Mouse (Mus musculus) R1 (cell line): ENCODE measurements around the gene Gm20388.

Experiments used
- DNase-seq: peaks from one replicate; pipeline ENCODE4 v3.0.0-alpha.2; 2018; ENCODE audit warnings: low read depth, low spot score

Gene Gm20388

DNA sequence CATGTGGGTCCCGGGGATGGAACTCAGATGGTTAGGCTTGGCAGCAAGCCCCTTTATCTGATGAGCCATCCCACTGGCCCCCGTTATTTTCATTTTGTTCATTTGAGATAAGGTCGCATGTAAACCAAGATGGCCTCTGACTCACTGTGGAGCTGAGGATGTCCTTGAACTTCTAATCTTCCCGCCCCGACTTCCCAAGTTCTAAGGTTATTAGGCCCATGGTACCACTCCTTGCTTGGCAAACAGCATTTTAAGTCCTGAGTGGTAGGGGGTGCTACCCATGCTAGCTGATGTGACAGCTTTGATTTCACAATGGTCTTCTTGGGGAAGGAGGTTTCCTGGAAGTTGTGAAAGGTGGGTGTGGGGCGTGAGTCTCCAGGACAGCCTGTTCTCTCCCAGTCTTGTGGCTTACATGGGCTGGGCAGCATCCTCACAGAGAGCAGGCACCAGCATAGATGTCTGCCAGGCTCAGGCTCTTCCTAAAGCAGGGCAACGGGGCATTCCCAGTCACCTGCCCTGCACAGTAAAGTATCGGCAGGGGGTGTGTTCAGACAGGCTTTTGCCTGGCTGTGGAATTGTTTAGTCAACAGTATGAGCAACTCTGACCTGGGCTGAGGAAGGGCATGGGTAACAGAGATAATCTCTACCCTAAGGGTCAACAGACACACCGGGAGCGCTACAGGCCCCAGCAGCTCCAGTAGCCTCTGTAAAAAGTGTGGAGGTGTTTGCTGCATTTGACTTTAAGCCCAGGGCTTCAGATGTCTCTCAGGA, 132.1 kb downstream of the Gm20388 start:
- no peak for DNase-seq

DNA sequence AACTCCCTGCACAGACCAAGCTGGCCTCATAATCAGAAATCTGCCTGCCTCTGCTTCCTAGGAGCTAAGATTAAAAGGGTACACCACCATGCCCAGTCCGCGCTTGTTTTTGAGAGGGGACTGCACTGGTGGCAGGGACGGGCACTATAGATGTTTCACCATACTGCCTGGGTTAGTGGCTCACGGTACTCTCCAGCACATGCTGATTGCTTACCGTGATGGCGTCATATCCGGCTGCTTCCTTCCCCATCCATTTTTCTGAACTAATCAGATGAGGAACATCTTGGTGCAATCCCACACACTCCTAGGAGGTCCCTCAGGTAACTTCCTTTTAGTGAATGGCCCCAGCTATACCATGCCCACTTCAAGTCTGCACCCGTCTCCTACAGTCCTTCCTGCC, 134.3 kb downstream of the Gm20388 start:
- no peak for DNase-seq

DNA sequence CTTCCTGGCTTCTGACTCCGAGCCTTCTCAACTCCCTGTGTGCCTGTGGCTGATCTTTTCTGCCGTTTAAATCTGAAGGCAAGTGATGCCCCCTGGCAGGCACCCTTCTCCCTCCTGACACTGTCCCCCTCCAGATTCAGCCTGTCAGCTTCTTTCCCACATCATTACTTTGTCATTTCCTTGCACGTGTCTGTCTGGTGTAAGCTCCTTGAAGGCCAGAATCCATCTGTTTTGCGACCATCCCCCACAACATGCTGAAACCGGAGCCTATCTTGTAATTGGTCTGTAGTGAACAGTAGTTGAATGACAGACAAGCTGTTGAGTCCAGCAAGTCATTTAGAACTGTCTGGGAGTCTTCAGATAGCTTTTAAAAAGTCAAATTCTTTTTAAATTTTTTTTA, 134.8 kb downstream of the Gm20388 start:
- DNase-seq = no peak

DNA sequence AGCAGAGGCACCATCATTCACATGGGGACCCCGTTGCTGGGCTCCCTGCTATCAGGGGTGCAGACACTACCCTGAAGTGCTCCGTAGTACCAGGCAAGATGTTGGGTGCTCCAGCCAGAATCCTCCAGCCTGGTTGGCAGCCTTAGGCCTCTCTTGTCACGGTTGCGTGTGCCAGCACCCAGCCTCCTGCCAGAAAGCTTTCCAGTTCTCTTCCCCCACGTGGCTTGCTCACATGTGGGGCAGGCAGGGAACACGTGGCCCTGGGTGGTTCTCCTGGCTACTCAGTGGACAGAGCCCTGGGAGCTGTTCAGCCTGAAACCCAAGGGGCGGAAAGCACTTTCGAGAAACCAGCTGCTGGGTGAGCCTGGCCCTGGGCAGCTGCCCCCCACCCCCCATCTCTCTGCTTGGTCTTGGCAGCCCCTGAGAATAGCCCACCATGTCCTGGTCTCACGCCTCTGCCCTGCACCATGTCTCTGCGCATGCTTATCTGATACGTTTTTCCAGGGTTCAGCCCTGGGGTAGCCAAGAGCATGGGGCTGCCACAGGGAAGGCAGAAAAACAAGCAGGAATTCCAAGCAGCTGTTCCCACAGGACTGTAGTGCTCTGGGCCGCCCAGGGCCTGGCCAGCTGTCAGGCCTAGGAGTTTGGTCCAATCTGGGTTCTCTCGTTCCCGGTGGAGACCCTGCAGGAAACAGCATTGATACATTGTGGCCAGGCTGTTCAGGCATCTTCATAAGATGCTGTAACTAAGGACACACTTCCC, 135.8 kb downstream of the Gm20388 start:
- no peak for DNase-seq

DNA sequence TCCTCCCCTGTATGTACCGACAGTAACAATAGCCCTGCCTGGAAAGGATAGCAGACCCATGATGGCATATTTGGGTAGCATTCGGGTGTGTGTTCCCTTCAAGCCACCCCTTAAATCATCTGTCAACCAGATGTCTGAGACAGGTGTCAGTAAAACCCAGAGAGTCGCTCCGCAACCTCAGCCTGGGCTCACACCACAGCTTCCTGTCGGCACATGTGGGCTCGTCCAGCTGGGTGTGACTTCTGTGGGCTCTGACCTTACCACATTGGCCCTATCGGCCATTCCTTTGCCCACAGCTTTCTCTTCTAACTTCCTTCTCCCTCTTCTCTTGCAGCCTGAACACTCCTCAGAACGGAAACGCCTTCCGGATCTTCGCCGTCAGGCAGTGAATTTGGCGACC, 139.3 kb downstream of the Gm20388 start:
- no peak for DNase-seq

DNA sequence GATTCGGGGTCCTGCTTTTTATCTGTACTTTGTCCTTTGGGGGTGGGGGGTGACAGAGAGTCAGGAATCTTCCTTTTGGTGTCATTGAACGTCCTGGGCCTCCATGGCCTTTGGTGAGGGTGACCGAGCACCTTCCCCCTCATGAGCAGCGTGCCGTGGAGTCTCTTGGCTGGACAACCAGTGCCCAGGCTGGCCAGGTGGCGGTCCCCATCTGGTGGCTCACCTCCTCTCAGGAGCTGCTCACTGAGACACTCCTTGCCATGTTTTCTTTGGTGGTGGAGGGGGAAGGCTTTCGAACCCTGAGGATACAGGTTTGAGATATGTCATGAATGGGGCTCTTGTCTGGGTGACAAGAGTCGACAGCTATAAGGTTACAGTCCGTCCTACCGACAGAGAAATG, 139.7 kb downstream of the Gm20388 start:
- no peak for DNase-seq

DNA sequence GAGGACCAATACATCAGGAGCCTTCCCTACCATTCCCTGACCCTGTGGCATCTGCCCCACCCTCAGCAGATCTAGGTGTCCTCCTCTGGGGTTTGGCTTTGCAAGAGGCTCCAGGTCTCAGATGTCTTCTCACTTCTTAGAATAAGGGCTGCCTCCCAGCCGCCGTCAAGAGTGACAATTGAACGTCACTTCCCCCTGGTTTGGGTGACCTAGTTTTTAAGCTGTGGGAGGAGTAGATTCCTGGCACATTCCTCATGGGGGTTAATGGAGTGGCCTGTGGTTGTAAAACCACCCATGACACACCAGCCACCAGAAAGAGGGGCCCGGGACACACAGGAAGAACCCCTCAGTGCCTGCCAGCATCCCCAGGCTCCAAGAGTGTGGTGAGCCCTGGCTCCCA, 140.4 kb downstream of the Gm20388 start:
- no peak for DNase-seq

DNA sequence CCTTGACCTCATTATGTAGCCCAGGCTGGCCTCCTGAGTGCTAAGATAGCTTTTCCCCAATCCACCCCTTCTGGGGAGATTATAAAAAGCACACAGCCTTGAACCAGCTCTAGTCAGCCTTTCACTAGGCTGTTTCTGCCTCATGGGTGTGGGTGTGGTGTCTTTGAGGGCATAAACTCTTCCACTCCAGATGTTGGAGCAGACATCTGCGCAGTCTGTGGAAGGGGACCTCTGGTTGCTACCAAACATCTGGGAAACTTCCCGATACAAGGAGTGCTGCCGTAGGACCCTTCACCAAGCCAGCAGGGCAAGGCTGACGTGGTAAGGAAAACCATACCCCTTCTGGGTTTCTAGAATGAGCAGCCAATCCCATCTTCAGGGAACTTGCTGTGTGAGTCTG, 141.3 kb downstream of the Gm20388 start:
- DNase-seq = no peak

DNA sequence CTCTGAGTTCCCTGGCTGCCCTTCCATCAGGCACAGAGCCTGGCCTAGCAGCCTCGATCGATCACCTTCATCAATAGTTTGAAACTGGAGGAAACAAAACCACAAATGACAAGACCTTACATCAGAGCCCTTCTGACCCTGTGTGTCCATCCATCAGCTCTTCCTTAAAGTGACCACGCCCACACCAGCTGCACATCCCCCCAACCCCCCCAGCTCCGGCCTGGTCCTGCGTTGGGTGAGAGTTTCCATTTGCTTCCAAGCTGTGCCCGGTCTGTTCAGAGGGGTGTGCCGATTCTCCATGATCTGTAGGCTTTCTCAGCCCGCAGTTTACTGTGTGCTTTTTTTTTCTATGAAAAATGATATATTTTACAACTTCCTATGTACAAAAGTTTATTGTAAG, 141.7 kb downstream of the Gm20388 start:
- no peak for DNase-seq

DNA sequence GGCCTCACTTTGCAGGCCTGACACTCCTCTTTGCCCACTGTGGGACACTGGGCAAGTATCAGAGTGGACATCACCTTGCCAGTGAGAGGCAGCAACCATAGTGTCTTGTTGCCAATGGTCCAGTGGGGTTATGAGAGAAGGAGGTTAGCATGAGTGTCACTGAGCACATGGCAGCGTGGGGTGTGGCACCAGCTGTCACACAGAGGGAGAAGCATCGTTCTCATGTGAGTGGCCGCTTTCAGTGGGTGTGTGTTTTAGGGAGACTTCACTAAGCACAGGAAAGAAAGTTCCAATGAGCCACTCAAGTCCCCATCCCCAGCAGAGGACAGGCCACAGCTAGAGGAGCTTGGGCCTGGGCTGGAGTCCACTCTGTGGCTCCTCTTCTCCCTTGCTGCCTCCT, 144.2 kb downstream of the Gm20388 start:
- DNase-seq = no peak

DNA sequence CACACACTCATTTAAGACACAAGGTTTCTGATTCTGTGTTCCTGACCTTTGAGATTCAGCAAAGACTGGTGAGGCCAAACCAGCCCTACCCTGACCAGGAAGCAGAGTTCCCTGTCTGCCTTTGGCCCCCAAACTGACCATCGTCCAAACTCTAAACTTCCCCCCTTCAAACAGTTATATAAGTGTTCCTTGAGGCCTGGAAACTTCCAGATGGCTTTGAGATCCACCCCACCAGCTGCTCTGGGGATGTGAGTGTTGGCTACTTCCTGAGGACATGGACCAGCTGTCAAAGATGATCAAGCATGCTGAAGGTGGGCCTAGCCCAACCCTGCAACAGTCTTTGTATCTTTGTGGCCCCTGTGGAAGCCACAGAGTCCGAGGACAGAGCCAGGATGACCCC, 146.4 kb downstream of the Gm20388 start:
- DNase-seq = no peak

DNA sequence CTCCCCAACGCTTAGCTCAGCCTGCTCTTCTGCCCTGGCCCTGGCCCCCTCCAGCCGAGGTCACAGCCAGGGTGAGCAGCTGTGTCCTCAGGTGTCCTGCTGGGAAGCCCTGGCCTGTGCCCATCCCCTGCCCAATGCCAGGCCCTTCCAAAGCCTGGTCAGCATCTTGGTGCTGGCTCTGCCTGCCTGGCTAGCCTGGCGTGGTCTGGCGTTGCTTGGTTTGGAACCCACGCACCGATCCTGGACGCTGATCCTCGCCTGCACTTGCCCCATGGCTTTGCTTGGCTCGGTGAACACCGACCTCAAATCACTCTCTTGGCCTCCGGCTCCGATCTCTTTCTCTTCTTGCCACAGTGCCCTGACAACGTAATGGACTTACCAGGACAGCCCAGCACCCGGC, 152.1 kb downstream of the Gm20388 start:
- DNase-seq = no peak

DNA sequence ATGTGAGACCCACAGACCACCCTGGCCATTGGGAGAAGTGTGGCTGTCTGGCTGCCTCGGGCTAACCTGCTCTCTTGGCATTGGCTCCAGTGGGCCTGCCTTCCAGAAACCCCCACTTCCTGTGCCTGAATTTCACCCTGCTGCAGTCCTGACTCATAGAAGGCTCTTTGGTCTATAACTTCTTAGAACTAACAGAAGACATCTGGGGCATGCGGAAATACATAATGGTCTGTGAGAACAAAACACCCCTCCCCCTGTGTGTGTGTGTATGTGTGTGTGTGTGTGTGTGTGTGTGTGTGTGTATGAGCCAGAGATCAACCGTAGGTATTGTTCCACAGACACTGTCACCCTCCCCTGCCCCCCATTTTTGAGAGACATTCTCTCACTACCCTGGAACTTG, 152.7 kb downstream of the Gm20388 start:
- no peak for DNase-seq

DNA sequence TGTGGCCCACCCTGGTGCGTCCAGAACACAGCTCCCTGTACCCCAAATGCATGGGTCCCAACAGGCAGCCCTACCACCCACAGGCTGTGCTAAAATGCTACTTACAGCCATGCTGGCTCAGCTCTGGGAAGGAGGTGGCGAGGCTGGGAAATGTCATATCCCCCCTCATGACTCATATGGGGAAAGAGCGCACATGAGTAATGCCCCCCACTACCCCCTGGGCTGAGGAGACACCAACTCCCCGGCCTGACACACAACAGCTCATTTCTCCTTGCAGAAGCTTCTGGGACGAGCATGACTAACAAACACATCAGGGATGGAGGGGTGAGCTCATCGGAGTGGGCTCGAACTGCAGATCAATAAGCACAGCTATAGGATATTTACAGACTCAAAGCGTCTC, 155.0 kb downstream of the Gm20388 start:
- DNase-seq = no peak

DNA sequence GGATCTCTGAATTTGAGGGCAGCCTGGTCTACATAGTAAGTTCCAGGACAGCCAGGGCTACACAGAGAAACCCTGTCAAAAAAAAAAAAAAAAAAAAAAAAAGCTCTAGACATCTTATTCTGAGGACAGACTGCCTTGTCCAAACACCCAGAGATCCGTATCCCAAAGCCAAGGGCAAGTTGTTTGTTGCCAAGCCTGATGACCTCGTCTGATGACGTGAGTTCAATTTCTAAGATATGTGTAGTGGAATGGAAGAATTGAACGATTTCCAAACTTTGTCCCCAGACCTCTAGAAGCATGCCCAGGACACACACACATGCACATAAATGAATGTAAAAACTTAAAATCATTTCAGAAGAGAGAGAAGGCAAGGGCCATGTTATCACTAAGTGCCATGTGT, 155.6 kb downstream of the Gm20388 start:
- no peak for DNase-seq

DNA sequence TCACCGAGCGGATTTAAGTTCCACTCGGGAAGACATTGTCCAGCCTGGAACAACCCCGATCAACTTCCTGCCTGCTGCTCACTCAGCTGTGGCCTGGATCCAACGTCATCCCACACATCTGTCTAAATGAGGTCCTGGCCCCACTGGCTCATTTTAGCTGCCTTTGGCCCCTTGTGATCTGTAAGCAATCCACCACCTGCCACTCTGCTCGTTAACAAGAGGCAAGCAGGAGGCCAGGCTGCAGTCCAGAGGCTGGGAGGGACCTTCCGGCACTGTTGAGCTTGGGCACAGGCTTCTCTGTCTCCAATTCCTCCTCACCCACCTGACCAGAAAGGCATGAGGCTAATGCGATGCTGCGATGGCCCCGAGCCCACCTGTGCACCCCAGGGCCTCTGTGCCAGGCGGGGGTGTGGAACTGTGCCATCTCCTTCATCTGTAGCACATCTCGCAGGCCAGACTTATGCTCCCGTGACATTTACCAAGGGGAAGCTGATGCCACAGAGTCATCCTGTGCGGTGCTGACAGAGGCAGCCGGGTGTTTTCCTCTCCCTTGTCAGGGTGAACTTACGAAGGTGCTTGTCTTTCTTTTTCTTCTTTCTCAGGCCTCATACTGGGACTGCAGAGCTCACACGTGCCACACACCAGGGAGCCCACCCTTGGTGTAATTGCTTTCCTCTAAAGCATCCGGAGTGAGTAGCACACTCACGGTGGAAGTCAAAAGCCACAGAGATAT, 157.5 kb downstream of the Gm20388 start:
- no peak for DNase-seq

DNA sequence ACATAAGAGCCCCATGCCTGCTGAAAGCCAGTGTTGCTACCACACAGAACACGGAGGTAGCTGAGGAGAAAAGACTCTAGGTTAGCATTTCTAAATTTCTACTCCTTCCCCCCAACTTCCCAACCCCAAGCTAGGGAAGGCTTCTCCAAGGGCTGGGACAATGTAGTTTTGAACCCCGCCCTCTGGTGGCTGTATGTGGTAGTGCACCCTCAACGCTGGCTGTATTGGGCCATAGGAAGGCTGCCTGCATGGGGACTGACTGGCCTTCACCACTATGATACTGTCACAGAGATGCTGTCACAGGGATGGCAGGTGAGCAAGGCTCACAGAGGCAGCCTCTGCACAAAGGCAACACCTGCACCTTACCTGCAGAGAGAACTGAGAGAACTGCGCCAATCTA, 161.0 kb downstream of the Gm20388 start:
- peak; percentile 73 for DNase-seq

DNA sequence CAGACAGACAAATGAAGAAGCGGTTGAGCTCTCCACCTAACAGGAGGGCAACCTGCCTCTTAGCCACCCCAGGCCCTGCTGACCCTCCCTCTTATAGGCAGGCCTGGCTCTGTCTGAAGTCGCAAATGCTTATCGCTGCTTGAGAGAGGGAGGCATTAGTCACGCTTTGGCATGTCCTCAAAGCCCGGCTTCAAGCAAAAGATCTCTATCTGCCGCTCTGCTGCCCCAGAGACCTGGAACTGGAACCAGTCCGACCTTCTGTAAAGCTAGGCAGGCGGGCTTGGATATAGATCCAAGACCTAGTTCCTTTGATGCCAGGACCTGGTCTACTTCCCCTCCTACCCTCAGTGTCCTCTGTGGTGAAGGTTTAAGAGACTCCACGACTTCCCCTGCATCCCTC, 161.6 kb downstream of the Gm20388 start:
- no peak for DNase-seq

DNA sequence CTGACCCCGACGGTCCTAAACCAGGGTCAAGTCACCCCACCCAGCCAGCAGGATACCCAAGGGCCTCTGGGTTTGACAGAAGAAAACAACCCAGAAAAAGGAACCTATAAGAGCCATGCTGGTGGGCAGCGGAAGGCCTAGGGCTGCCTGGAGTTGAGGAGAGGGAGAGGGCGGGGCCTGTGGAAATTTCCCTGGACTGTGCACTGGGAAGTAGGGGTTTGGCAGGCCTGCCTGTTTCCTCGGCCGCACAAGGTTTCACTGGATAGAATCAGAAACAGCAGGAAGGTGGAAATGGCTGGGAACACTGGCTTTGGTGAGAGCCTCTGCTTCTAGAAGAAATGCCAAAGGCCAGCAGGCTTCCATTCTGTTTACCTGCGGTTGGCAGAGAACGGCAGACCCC, 162.2 kb downstream of the Gm20388 start:
- DNase-seq = no peak

DNA sequence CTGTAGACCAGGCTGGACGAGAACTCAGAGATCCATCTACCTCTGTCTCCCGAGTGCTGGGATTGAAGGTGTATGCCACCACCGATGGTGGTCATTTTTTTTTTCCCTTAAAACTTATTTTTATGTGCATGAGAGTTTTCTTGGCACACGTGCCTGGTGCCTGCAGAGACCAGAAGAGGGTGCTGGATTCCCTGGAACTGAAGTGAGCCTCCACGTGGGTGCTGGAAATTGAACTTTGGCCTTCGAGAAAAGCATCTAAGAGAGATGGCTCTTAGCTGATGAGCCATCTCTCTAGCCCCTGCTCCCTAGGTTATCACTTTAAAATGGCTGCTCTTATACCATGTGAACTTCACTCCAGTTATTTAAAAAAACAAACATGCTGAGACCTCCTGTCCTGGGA, 163.9 kb downstream of the Gm20388 start:
- no peak for DNase-seq

DNA sequence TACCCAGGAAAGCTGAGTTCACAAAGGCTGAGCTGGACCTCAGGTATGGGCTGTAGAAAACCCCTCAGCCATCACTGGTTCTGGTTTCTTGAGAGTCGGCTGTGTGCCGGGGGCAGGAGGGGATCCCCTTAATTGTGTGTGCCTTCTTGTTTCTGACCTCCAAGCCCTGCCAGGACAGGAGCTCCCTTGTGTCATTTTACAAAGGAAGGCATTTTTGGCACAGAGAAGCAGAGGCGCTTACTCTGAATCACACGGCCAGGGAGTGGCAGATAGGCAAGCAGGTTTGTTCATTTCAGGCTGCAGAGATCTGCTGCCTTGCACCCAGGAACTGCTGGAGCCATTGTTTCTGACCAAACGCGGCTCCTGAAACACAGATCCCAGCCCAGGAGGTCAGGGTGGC, 164.7 kb downstream of the Gm20388 start:
- no peak for DNase-seq

DNA sequence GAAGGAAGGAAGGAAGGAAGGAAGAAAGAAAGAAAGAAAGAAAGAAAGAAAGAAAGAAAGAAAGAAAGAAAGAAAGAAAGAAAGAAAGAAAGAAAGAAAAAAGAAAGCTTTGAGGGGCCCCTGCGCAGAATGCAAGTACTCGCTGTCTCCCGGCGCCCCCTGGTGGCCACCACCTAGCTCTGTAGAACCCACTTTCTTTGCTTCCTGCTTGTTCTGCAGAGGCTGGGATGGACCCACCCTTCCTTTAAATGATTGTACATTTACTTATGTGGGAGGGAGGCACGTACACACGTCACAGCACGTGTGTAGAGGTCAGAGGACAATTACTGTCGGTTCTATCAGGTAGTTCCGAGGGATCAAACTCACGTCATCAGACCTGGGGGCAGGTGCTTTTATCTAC, 167.4 kb downstream of the Gm20388 start:
- peak; percentile 79 for DNase-seq

DNA sequence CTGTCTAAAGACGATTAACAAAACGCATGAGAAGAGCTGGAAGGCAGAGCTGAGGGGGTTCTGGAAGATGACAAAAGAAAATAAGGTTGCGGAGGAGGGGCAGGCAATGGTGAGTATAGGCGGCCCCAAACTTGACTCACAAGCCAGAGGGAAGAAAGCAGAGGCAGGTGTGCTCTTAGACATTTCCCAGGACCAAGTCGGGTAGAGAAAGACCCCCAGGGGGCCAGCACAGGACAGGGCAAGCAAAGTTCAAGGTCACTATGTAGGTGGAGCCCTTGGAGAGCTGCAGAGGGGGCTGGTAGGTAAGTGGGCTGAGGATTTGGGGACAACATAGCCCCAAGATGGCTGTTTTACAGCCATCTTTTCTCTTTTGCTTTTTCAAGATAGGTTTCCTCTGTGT, 168.7 kb downstream of the Gm20388 start:
- DNase-seq = peak; percentile 79
